Mouse (Mus musculus): ENCODE results near the gene Rpl13. TPM values are rescaled to one million over a fixed set of nuclear protein-coding genes. Genes with fewer than 3 reads are reported as not detected.

Gene Rpl13
- polyA plus RNA-seq, 1 experiment from 2014 or later = 1,086 TPM

- DNase-seq (ENCODE audit: low spot score) = peak; percentile 68
- WGBS = 54% methylated on average over 7 of the region's 7 CpGs
- peak; percentile 16 for ATAC-seq
- H3K4me2 ChIP-seq (replicated peaks; ENCODE audit: low read depth, low read length) = no peak overlapping the region
- no peaks in the 10 kb centered on the region for H3K9me3 ChIP-seq (ENCODE audit: low read length)
- no peak overlapping the region for H3K9ac ChIP-seq (replicated peaks; ENCODE audit: low read depth)
- 0 out of 2 replicates have a peak, but pooled peaks cover 2% of the 10 kb centered on the region for H3K4me1 ChIP-seq (ENCODE audit: insufficient read depth, low read depth, low read length)
- TF ChIP-seq CTCF (IDR thresholded peaks at IDR 0.05) (no peak; the same call in 1 of the 2 replicates), EP300 (IDR thresholded peaks at IDR 0.05) (peak; percentile 50; the same call in 1 of the 2 replicates)
- no peak overlapping the region for H3K4me3 ChIP-seq (ENCODE audit: low read depth, low read length)
- H3K27me3 ChIP-seq (replicated peaks; ENCODE audit: insufficient read depth, low read length) = no peaks in the 10 kb centered on the region
- no peaks in the 10 kb centered on the region for H3K36me3 ChIP-seq (ENCODE audit: insufficient read depth, low read length)
- peak overlapping the region; percentile 57 for H3K27ac ChIP-seq (ENCODE audit: low read length)
Observed at GRCm38 (mm10) chr8:123146390-123146789, 44.2 kb downstream of the Rpl13 start.

GRCm38 (mm10) chr8:123150737-123151171 is 48.6 kb downstream of the Rpl13 start:
- no peak overlapping the region for H3K9ac ChIP-seq (replicated peaks; ENCODE audit: low read depth)
- H3K4me1 ChIP-seq (ENCODE audit: insufficient read depth, low read depth, low read length) = no peaks in the 10 kb centered on the region; the same call in 1 of the 2 replicates
- TF ChIP-seq EP300 (IDR thresholded peaks at IDR 0.05) (no peak), CTCF (IDR thresholded peaks at IDR 0.05) (no peak)
- no peak overlapping the region for H3K4me2 ChIP-seq (replicated peaks; ENCODE audit: low read depth, low read length)
- DNase-seq (ENCODE audit: low spot score) = peak; percentile 59
- peak; percentile 73 for ATAC-seq
- H3K27ac ChIP-seq (ENCODE audit: low read length) = peak overlapping the region; percentile 44; the same call in 1 of the 2 replicates
- no peaks in the 10 kb centered on the region for H3K36me3 ChIP-seq (ENCODE audit: insufficient read depth, low read length)
- no peaks in the 10 kb centered on the region for H3K9me3 ChIP-seq (ENCODE audit: low read length)
- 29% methylated on average over 9 of the region's 9 CpGs for WGBS
- no peaks in the 10 kb centered on the region for H3K27me3 ChIP-seq (replicated peaks; ENCODE audit: insufficient read depth, low read length)
- H3K4me3 ChIP-seq (ENCODE audit: low read depth, low read length) = no peak overlapping the region

Small RNA genes within 50 kb of the gene (microRNA-seq; reads per million reads assigned to microRNA genes)
- gene Mir7079 = not detected
- not detected for gene Mir7080

Other genes with a start within 250 kb of the Rpl13 start
- gene Ankrd11, start 60.1 kb upstream of the Rpl13 start, polyA plus RNA-seq (2015; fragmentation: Nextera tagmentation; extraction: Ambion mirVana) = 46.5 and 60.1 TPM in 2 replicates
- 22.7 and 27.3 TPM in 2 replicates for gene Spg7, start 39.4 kb upstream of the Rpl13 start, polyA plus RNA-seq (2015; fragmentation: Nextera tagmentation; extraction: Ambion mirVana)
- 0.94 and 1.3 TPM in 2 replicates for gene Cpne7, start 15.0 kb downstream of the Rpl13 start, polyA plus RNA-seq (2015; fragmentation: Nextera tagmentation; extraction: Ambion mirVana)
- 18.3 TPM in 2 replicates for gene Sult5a1, start 56.0 kb downstream of the Rpl13 start, polyA plus RNA-seq (2015; fragmentation: Nextera tagmentation; extraction: Ambion mirVana)
- gene Dpep1, start 83.9 kb downstream of the Rpl13 start, polyA plus RNA-seq (2015; fragmentation: Nextera tagmentation; extraction: Ambion mirVana) = 98.1 and 104 TPM in 2 replicates
- 127 and 130 TPM in 2 replicates for gene Chmp1a, start 110.4 kb downstream of the Rpl13 start, polyA plus RNA-seq (2015; fragmentation: Nextera tagmentation; extraction: Ambion mirVana)
- 3.2 and 4.8 TPM in 2 replicates for gene Spata33, start 110.5 kb downstream of the Rpl13 start, polyA plus RNA-seq (2015; fragmentation: Nextera tagmentation; extraction: Ambion mirVana)
- 23.4 and 28.3 TPM in 2 replicates for gene Cdk10, start 122.5 kb downstream of the Rpl13 start, polyA plus RNA-seq (2015; fragmentation: Nextera tagmentation; extraction: Ambion mirVana)
- 4.8 TPM in 2 replicates for gene Spata2l, start 133.9 kb downstream of the Rpl13 start, polyA plus RNA-seq (2015; fragmentation: Nextera tagmentation; extraction: Ambion mirVana)
- 14.4 and 14.6 TPM in 2 replicates for gene Zfp276, start 151.8 kb downstream of the Rpl13 start, polyA plus RNA-seq (2015; fragmentation: Nextera tagmentation; extraction: Ambion mirVana)
- gene Vps9d1, start 152.0 kb downstream of the Rpl13 start, polyA plus RNA-seq (2015; fragmentation: Nextera tagmentation; extraction: Ambion mirVana) = 14.0 and 14.3 TPM in 2 replicates
- gene Fanca, start 216.2 kb downstream of the Rpl13 start, polyA plus RNA-seq (2015; fragmentation: Nextera tagmentation; extraction: Ambion mirVana) = 4.5 and 6.0 TPM in 2 replicates
- 1.6 and 2.0 TPM in 2 replicates for gene Spire2, start 230.4 kb downstream of the Rpl13 start, polyA plus RNA-seq (2015; fragmentation: Nextera tagmentation; extraction: Ambion mirVana)